Mouse (Mus musculus): ENCODE results near the gene Adamts20. TPM values are rescaled to one million over a fixed set of nuclear protein-coding genes. Genes with fewer than 3 reads are reported as not detected.

Gene Adamts20
- not detected for polyA plus RNA-seq (2017; shearing (Covaris generic))

GRCm38 (mm10) chr15:94465318-94465717, at the start of gene Adamts20:
Gene Adamts20, minus strand, starts transcription at chr15:94465418.

Other genes starting within 250 kb of the Adamts20 start
- gene Pus7l, start 78.1 kb upstream of the Adamts20 start, polyA plus RNA-seq (2017; shearing (Covaris generic)), result 10.0 TPM
- 13.7 TPM for gene Irak4, start 78.2 kb upstream of the Adamts20 start, polyA plus RNA-seq (2017; shearing (Covaris generic))
- 20.4 TPM for gene Twf1, start 124.5 kb upstream of the Adamts20 start, polyA plus RNA-seq (2017; shearing (Covaris generic))
- not detected for gene Tmem117, start 163.8 kb upstream of the Adamts20 start, polyA plus RNA-seq (2017; shearing (Covaris generic))

All from naive thymus-derived CD4-positive, alpha-beta T cell, adult 5 months (primary cell).